Mouse (Mus musculus) ovary, postnatal 14 days (tissue): ENCODE data around the gene Lrrn3.
A peak's percentile ranks its signal among the peaks of the same experiment; 100 is the strongest.

Experiments used
- DNase-seq: peaks from one replicate; pipeline ENCODE4 v3.0.0; 2022; ENCODE audit warnings: low spot score

The Lrrn3 gene

GRCm38 (mm10) chr12:41486331-41486730, at the start of gene Lrrn3:
Gene Lrrn3, minus strand, starts transcription at chr12:41486431.
- DNase-seq, result no peak

DNA sequence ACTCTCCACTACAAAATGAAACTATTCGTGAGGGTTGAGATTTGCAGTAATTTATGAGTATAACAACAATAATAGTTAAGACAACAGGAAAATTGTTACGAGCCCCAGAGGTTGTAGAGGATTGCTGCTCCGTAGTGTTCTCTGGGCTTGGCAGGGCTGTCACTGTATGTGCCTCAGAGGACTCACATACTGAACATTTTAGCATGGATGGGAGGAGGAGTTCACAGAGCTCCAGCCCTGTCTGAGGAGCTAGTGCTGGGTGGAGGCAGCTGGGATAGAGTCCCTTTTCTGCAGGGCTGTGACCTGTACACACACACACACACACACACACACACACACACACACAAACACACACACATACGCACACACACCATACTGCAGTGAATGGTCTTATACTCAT, 42.2 kb upstream of the Lrrn3 start:
- no peak for DNase-seq

DNA sequence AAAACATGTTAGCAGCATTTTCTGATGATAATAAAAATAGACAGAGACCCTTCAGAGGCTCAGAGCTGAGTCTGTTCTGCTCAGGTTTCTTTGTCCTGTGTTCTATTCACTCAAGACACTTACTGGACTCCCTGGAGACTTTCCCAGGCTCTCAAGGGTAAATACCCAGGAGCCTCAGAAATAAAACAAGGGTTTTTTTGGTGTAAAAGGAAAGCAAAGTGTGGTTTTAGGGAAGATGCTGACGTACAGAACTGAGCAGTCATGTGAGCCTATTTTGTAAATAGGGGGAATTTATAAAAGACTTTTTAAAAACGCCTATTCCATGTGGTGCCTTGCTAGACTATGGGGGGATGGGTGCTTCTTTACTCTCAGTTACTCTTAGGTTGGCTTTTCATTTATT, 40.5 kb upstream of the Lrrn3 start:
- no peak for DNase-seq

DNA sequence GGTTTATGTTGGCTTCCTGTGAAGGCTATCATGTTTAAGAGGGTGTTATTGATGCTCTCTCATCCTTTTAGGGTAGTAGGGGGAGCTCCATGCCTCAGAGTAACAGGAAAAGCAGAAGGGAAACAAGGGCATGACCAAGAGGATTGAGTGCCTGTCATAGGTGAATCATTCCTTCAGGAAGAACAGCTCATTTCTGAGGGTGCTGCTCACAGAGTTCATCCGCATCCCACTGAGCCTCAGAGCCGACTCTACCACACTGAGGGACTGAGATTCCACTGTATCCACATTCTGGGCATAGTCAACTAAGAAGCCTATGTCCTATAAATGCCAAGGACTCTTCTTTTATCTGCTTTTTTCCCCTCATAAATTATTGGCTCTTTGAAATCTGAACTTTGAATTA, 35.4 kb upstream of the Lrrn3 start:
- DNase-seq, result no peak

DNA sequence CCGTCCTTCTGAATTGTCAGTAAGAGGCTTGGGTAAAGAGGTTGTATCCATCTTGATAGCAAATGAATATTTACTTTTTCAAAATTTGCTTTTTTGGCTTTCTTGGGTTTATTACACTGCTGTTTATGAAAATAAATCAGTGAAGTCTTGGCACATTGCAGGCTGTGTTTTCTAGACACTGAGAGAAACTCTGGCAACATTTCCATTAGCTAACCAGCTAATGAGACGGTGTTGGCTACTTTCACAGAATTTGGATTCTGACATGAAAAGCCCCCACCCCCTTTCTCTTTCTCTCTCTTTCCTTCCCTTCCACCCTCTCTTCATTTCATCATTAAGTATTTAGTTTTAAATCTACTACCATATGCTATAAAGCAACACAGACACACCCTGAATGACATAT, 34.1 kb upstream of the Lrrn3 start:
- no peak for DNase-seq

GRCm38 (mm10) chr12:41518897-41519296, 32.7 kb upstream of the Lrrn3 start:
- no peak for DNase-seq

DNA sequence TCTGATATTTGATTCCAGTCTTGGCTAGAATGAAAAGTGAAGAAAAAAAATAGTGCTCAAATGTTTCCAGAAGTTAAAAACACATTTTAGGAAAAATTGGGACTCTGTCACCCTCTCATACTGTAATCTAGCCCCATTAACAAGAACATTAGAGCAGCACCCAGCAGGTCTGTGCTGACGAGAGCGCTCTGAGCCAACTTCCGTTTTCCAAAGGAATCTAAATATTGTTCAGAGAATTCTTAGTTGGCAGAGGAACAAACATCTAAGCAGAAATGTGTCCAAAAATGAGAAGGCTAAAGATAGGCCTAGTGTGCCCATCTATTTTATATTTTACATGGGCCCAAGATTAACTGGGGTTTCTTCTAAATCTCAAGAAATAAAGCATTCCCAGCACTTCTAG, 24.4 kb upstream of the Lrrn3 start:
- no peak for DNase-seq

- DNase-seq, result no peak
These were observed 22.4 kb upstream of the Lrrn3 start for GRCm38 (mm10) chr12:41508610-41509009.

DNA sequence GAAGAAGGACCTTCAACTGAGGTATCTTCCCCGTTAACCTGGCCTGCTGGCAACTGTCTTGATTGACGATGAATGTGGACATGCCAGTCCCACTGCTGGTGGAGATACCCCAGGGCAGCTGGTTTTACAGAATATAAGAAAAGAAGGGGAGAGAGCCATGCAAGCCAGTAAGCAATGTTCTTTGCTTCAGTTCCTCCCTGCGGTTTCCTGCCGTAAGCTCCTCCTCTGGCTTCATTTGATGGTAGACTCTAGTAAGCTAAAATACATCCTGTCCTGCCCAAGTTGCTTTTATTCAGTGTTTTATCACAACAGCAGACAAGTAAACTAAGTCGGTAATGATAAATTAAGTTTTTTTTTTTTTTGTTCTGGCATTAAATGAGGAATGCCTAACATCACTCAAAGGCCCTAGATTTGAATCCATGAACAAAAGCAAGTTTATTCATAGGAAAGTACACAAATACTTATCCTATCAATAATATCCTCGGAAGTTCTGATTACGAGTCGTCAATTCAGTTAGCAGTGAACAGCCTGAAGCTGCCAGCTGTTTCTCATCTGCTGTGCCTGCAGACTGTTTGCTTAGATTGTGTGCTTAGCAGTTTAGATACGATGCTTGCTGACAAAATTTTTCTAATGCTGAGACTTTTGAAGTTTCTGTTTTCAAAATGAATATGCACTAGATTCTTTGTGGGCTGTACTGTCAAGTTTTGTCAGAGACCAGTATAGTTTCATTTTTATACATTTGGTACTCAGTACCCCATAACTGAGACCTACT, 14.0 kb upstream of the Lrrn3 start:
- no peak for DNase-seq

- DNase-seq, result no peak
These were observed 8.4 kb upstream of the Lrrn3 start for GRCm38 (mm10) chr12:41494620-41495019.

DNA sequence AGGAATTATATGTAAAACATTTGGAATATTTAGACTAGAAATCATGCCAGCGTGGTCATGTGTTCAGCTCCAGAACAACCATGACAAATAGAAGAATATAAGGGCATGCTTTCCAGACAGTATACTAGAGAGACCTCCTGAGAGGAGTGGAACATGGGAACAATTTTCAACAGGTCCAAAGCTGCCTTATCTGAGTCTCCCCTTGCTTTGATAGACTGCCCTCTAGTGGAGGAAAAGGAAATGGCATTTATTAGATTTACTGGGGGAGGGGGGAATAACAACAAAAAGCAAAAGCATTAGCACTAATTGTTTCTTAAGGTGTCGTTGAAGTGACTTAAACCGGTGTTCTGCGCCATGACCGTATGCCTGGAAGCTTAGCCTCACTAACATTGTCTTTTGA, 774 bp upstream of the Lrrn3 start:
- peak; percentile 27 for DNase-seq

GRCm38 (mm10) chr12:41485512-41486215, 567 bp downstream of the Lrrn3 start:
- DNase-seq, result no peak

DNA sequence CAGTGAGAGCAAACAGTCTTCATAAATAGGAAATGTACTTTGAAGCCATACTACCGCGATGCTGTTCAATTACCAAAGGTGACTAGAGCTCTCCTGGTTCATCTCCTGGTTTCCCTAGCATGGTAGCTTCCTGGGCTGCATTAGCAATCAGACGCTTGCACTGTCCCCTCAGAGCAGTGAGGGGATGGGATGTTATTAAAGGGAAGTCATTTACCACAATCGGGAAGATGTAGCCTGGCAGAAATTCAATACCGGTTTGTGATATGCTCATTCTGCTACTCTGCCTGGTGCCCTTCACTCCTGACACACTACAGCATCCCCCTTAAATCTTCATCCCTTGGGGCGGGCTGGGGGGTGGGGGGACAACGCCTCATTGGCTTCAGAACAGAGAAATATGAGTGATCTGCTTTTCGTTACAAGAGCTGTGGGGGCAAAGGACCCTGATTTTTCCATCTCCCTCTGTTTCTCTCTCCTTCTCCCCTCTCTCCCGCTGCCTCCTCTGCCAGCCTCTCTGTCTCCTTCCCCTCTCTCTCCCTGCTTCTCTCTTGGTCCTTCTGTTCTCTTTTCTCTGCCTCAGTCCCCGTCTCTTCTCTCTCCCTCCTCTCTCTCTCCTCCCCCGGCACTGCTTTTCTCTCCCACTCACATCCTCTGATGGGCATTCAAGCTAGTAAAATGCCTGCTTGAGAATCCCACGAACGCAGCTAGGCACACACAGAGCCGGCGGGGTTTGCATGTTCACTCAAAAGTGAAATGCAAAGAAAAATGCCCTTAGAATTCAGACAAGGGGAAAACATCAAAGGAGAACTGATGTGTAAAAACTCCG, 1.3 kb downstream of the Lrrn3 start:
- DNase-seq, result no peak

GRCm38 (mm10) chr12:41483593-41484451, 2.4 kb downstream of the Lrrn3 start:
- no peak for DNase-seq

GRCm38 (mm10) chr12:41483091-41483592, 3.1 kb downstream of the Lrrn3 start:
- DNase-seq, result no peak

GRCm38 (mm10) chr12:41481486-41481885, 4.7 kb downstream of the Lrrn3 start:
- DNase-seq, result no peak

DNA sequence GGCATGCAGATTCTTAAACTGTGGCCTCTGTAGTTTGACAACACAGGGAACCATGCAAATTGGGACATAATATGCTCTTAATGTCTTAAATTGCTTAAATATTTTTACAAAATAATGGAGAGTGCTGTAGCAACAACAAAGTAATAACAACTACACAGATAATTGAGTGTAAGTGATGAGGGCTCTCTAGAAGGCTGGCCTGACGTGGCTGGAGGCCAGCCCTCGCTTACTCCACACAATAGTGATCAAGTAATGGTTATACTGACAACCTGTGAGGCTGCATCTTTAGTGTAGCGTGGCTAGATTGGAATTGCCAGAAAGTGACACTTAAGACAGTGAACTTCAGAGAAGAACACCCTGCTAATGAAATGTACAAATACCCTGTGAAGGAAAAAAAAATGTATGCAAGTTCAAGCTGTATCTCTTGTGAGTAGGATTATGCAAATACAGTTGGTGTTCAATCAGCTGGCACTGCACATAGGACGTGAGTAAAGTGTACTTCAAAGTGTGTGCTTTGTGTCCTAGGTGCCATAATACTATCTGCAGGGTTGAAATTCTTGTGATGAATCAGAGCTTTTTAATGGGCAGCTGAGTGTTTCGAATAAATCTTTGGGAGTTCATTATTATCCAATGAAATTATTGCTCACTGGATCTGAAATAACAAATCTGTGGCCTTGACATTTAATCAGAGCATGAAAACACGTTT, 17.0 kb downstream of the Lrrn3 start:
- no peak for DNase-seq

DNA sequence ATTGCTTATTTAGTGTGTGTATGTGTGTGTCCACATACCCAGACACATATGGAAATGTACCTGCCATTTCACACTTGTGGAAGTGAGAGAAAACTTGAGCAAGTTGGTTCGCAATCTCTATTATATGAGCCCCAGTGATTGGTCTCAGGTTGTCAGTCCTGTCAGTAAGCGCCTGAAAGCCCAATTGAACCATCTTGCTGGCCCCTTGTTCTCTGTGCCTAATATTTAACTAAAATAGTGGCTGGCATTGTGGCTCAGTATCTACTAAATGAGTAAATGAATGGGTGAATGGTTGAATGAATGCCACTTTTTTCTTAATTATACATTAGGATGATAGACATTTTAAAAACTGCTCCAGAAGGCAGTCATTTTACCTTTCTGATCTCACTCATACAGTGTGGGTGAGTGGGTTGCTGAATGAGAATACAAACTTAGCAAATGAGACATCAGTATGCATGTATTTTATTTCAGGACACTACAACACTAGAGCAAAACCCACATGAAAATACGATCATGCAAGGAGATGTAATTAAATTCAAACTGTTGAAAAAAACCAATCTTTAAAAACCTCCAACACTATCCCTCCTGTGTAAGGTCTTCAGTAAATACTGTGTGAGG, 17.7 kb downstream of the Lrrn3 start:
- no peak for DNase-seq

GRCm38 (mm10) chr12:41438446-41438845, 47.8 kb downstream of the Lrrn3 start:
- DNase-seq, result no peak

DNA sequence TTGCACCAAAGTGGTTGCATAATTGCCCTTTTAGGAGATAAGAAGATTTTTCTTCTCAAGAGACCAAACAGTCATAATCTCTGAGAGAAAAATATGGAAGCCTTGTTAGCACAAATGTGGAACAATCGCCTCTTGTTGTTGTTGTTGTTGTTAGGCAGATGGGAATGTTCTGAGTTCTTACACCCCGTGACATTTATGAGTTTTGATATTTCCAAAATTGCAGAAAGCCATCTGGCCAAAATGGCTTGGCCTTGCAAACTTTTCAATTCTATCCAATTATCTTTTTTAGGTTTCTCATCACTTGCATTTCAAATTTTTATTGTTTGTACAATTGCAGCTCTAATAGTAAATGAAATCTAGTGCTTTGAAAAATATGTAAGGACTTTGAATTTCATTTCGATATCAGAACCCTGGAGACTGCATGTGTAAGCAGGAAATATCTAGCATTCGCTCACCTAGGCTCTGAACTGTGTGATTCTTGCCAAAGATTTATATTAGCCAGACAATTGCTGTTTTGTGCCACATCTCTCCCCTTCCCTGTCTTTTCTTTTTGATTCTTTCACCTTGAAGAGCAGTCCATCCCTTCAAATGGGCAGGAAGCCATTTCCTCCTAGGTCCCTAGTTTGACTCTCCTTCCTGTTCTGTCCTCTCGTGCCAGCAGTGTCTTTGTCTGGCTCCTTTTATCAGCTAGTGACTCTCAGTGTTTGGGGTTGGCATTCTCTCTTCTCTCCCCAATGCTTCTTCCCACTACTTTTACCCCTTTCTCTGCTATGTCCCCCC, 49.8 kb downstream of the Lrrn3 start:
- DNase-seq, result no peak
